Mouse (Mus musculus) cerebellum, adult 9-10 months (tissue): ENCODE results near the gene Rcc2.

Experiments used
- DNase-seq: peaks from one replicate; pipeline ENCODE4 v3.0.0; 2022

The Rcc2 gene

DNA sequence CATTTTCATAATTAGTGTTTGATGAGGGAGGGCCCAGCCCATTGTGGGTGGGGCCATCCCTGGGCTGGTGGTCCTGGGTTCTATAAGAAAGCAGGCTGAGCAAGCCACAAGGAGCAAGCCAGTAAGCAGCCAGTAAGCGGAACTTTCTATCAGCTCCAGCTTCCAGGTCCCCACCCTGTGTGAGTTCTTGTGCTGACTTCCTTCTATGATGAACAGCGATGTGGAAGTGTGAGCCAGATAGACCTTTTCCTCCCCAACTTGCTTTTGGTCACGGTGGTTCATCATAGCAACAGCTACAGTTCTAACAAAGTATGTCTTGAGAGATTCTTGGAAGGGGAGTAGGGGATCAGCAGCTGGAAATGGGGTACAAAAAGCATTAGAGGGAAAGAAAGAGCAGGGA is 65.6 kb downstream of the Rcc2 start:
- no peak for DNase-seq

DNA sequence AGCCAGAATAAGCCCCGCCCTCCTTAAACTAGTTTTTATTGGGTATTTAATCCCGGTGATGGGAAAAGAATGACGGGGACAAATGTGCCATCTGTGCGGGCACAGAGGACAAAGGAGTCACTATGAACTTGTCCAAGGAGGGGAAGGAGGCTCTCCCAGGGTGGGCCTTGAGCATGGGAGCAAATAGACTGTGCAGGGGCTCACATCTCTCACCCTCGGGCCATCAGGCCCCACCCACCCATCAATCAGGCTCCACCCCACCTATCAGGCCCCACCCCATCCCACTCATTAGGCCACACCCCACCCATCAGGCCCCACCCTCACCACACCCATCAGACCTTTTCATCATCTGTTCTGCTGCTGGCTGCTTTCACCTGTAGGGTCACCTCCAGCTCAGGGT is 68.6 kb downstream of the Rcc2 start:
- no peak for DNase-seq

DNA sequence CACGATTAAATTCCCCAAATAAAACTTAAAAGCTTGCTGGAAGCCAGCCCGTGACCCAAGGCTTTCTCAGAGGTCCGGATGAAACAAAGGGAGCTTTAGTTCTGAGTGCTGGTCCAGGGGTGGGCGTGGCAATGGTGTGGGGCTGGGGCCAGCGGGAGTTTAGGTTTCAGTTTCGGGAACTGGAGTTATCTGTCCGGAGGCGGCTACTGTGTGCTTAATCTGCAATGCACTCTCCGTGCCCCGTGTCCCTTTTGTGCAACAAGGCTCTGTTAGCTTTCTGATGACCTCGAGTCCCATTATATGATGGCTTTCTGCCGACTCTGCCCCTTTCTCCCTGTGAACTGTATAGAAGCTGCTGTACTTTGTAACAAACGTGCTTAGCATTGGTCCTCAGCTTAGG is 70.1 kb downstream of the Rcc2 start:
- no peak for DNase-seq

DNA sequence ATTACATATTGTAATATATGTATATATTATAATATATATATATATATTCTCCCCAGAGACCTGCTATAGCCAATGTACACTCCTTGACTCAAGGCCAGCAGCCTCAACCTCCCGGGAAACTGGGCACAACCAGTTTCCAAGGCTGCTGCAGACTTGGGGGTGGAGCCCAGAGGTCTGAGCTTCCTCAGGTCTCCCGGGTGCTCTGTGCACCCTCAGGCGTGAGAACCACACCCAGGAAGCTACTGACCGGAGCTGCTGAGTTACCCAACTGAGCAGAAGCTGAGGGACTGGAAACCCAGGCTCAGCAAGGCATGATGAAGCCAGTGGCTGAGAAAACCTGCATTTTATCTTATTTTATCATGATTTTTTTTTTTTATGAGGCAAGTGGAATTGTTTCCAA is 70.8 kb downstream of the Rcc2 start:
- no peak for DNase-seq
